Mouse (Mus musculus) limb, embryonic 11.5 days (tissue): ENCODE measurements at regions not wholly inside any gene's neighbourhood (a gene's known extent, or its start where the extent isn't known, plus 50 kb on each side); places are given as distances from the start of the nearest gene placed in this dataset.

Experiments
- ATAC-seq: fragments of 200-750 bp; cut with Nextera tagmentation; 2 replicates; pipeline ENCODE4 v1.8.0; 2017; ENCODE audit warnings: low read depth; ENCODE audit not compliant: insufficient number of reproducible peaks, low FRiP score, low TSS enrichment
- DNase-seq: peaks from one replicate; pipeline ENCODE4 v3.0.0-alpha.2; 2015; ENCODE audit warnings: low spot score
- H3K27ac ChIP-seq: fragments of 300-500 bp; sonication (generic); replicated peaks from 2 replicates; pipeline ENCODE4 v1.5.1; 2014; ENCODE audit warnings: low read depth, mild to moderate bottlenecking, low read length
- H3K27me3 ChIP-seq: fragments of 300-500 bp; sonication (generic); 2 replicates; pipeline ENCODE4 v1.6.1; 2014; ENCODE audit warnings: mild to moderate bottlenecking, low read length, mixed read lengths; ENCODE audit not compliant: control insufficient read depth, insufficient read depth
- H3K36me3 ChIP-seq: fragments of 300-500 bp; sonication (generic); 2 replicates; pipeline ENCODE4 v1.6.1; 2014; ENCODE audit warnings: mild to moderate bottlenecking, low read length, moderate library complexity, mixed read lengths; ENCODE audit not compliant: control insufficient read depth, insufficient read depth
- H3K4me1 ChIP-seq: fragments of 300-500 bp; sonication (generic); 2 replicates; pipeline ENCODE4 v1.6.1; 2014; ENCODE audit warnings: low read length, mixed read lengths; ENCODE audit not compliant: control insufficient read depth, insufficient read depth
- H3K4me2 ChIP-seq: fragments of 300-500 bp; sonication (generic); 2 replicates; pipeline ENCODE4 v1.6.1; 2014; ENCODE audit warnings: low read depth, mild to moderate bottlenecking, moderate library complexity; ENCODE audit not compliant: severe bottlenecking
- H3K4me3 ChIP-seq: fragments of 300-500 bp; sonication (generic); 2 replicates; pipeline ENCODE4 v1.5.1; 2014; ENCODE audit warnings: low read depth, low read length
- H3K9ac ChIP-seq: fragments of 300-500 bp; sonication (generic); 2 replicates; pipeline ENCODE4 v1.6.1; 2014; ENCODE audit warnings: mild to moderate bottlenecking, low read length
- H3K9me3 ChIP-seq: fragments of 300-500 bp; sonication (generic); 2 replicates; pipeline ENCODE4 v1.6.1; 2016; ENCODE audit warnings: low read length; ENCODE audit not compliant: control insufficient read depth
- whole genome bisulfite sequencing: fragments of 180-500 bp; shearing (Covaris S2); extraction: QIAGEN DNeasy Blood & Tissue Kit; methylation state at CpG from one replicate; pipeline ENCODE4 v1.1.7; 2014; 5-methylcytosine and 5-hydroxymethylcytosine counted together

GRCm38 (mm10) chr10:37316701-37317100 is 178.0 kb upstream of the Marcks start:
- no peak overlapping the region for H3K27ac ChIP-seq
- ATAC-seq (no peak), DNase-seq (no peak)
- WGBS: 84% methylated on average over 3 of the region's 3 CpGs
- H3K4me2 ChIP-seq: no peak overlapping the region
- no peak overlapping the region for H3K4me3 ChIP-seq
- no peaks in the 10 kb centered on the region for H3K27me3 ChIP-seq
- H3K9ac ChIP-seq: no peak overlapping the region
- H3K36me3 ChIP-seq: no peaks in the 10 kb centered on the region
- no peaks in the 10 kb centered on the region for H3K4me1 ChIP-seq
- no peaks in the 10 kb centered on the region for H3K9me3 ChIP-seq

GRCm38 (mm10) chr10:37315804-37316203 is 177.1 kb upstream of the Marcks start:
- Histone ChIP-seq H3K4me3 (no peak overlapping the region), H3K4me2 (no peak overlapping the region), H3K27me3 (no peaks in the 10 kb centered on the region), H3K4me1 (no peaks in the 10 kb centered on the region), H3K9ac (no peak overlapping the region), H3K36me3 (no peaks in the 10 kb centered on the region), H3K27ac (no peak overlapping the region), H3K9me3 (no peaks in the 10 kb centered on the region)
- DNase-seq (no peak), ATAC-seq (no peak)
- WGBS: 93% methylated on average over 1 of the region's 1 CpGs

- no peaks in the 10 kb centered on the region for H3K4me1 ChIP-seq
- H3K4me2 ChIP-seq: no peak overlapping the region
- H3K9ac ChIP-seq: no peak overlapping the region
- no peaks in the 10 kb centered on the region for H3K27me3 ChIP-seq
- H3K27ac ChIP-seq: no peak overlapping the region
- no peaks in the 10 kb centered on the region for H3K9me3 ChIP-seq
- DNase-seq: no peak
- 88% methylated on average over 5 of the region's 5 CpGs for WGBS
- H3K36me3 ChIP-seq: no peaks in the 10 kb centered on the region
- no peak overlapping the region for H3K4me3 ChIP-seq
- no peak for ATAC-seq
Observed at GRCm38 (mm10) chr10:37314746-37315430, 176.2 kb upstream of the Marcks start.

- no peak for DNase-seq
Observed at GRCm38 (mm10) chr10:37313461-37313860, 174.7 kb upstream of the Marcks start.

GRCm38 (mm10) chr10:37310266-37310945 is 171.7 kb upstream of the Marcks start:
- H3K4me1 ChIP-seq: no peaks in the 10 kb centered on the region
- ATAC-seq: no peak
- WGBS: 83% methylated on average over 2 of the region's 2 CpGs

More at GRCm38 (mm10) chr10:37313461-37313860, 174.7 kb upstream of the Marcks start:
- H3K36me3 ChIP-seq: no peaks in the 10 kb centered on the region
- no peaks in the 10 kb centered on the region for H3K4me1 ChIP-seq
- H3K4me3 ChIP-seq: no peak overlapping the region
- H3K27ac ChIP-seq: no peak overlapping the region
- no peak overlapping the region for H3K4me2 ChIP-seq
- no peaks in the 10 kb centered on the region for H3K27me3 ChIP-seq
- no peaks in the 10 kb centered on the region for H3K9me3 ChIP-seq
- no peak for ATAC-seq
- H3K9ac ChIP-seq: no peak overlapping the region

DNA sequence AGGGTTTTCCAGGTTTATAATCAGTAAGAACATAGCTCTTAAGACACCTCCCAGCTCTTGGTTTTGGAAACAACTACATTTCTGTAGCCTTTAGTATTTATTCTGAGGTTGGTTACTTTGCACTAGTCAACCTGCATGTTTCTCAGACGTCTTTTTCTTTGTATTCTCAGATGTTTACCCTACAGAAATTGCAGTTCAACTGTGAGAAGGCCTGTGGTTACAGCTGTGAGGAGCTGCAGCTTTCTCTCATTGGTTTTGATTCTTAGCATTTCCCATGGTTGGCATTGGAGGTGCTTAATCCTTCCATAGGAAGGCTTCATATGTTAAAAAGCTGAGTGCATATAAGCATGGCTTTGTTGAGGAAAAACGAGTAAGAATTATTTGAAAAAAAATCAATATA is 165.9 kb upstream of the Marcks start:
- 53% methylated on average over 2 of the region's 2 CpGs for WGBS
- Histone ChIP-seq H3K36me3 (no peaks in the 10 kb centered on the region), H3K4me3 (no peak overlapping the region), H3K9ac (no peak overlapping the region), H3K4me1 (no peaks in the 10 kb centered on the region), H3K27me3 (no peaks in the 10 kb centered on the region), H3K9me3 (no peaks in the 10 kb centered on the region), H3K27ac (no peak overlapping the region), H3K4me2 (no peak overlapping the region)
- ATAC-seq (no peak), DNase-seq (no peak)

More at GRCm38 (mm10) chr10:37310266-37310945, 171.7 kb upstream of the Marcks start:
- no peaks in the 10 kb centered on the region for H3K27me3 ChIP-seq
- H3K4me2 ChIP-seq: no peak overlapping the region
- no peaks in the 10 kb centered on the region for H3K36me3 ChIP-seq
- H3K27ac ChIP-seq: no peak overlapping the region
- H3K4me3 ChIP-seq: no peak overlapping the region
- DNase-seq: no peak
- H3K9ac ChIP-seq: no peak overlapping the region
- H3K9me3 ChIP-seq: no peaks in the 10 kb centered on the region

DNA sequence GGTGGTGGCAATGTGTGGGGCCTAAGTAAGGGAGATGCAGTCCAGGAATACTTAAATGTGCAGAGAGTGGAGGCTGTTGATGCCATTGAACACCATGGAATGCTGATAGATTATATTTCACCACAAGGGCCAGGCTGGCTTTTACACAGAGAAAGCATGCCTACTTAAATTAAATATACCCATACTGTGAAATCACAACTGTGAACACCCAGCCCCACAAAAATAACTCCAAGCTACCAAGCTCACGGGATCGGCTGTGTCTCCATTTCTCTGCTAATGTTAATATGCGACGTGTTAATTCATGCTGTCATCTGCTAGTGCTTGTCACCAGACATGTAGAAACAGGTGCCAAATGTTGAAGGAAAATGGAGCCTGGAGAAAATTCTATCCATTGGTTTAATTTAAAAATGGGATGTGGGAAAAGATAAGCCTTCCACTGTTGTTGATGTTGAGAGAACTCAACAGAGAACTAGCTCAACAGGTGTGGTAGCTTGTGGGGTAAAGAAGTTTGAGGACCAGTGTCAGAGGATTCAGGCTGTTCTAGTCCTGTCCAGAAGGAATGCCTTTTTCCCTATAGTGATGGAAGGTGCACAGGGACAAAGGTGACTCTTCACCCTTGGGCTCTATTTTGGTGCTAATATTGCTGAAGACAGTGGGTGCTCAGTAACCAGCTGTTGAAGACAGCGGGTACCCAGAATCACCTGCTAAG is 161.6 kb upstream of the Marcks start:
- Histone ChIP-seq H3K4me1 (no peaks in the 10 kb centered on the region), H3K27ac (no peak overlapping the region), H3K9ac (no peak overlapping the region), H3K36me3 (no peaks in the 10 kb centered on the region), H3K4me2 (no peak overlapping the region), H3K4me3 (no peak overlapping the region), H3K9me3 (no peaks in the 10 kb centered on the region), H3K27me3 (no peaks in the 10 kb centered on the region)
- no peak for DNase-seq
- WGBS: 78% methylated on average over 5 of the region's 5 CpGs
- peak; percentile 75; the same call in 1 of the 2 replicates for ATAC-seq

GRCm38 (mm10) chr10:37298689-37299421 is 160.1 kb upstream of the Marcks start:
- Histone ChIP-seq H3K27ac (no peak overlapping the region), H3K9me3 (no peaks in the 10 kb centered on the region), H3K9ac (no peak overlapping the region), H3K4me2 (no peak overlapping the region), H3K36me3 (no peaks in the 10 kb centered on the region), H3K4me3 (no peak overlapping the region), H3K4me1 (no peaks in the 10 kb centered on the region), H3K27me3 (no peaks in the 10 kb centered on the region)
- DNase-seq: no peak
- 89% methylated on average over 4 of the region's 4 CpGs for WGBS
- no peak for ATAC-seq
